Mouse (Mus musculus) adrenal gland, postnatal 10 days (tissue): ENCODE measurements at regions not wholly inside any gene's neighbourhood (a gene's known extent, or its start where the extent isn't known, plus 50 kb on each side); places are given as distances from the start of the nearest gene placed in this dataset.

ENCODE experiments used
- DNase-seq: peaks from one replicate; pipeline ENCODE4 v3.0.0; 2021; ENCODE audit warnings: mixed read lengths

- DNase-seq = peak; percentile 7
These were observed 1103.3 kb upstream of the Tenm3 start for GRCm38 (mm10) chr8:49946919-49947612.

- DNase-seq = no peak
These were observed 1088.4 kb upstream of the Tenm3 start for GRCm38 (mm10) chr8:49932124-49932523.

- no peak for DNase-seq
These were observed 1082.8 kb upstream of the Tenm3 start for GRCm38 (mm10) chr8:49926402-49927172.

- no peak for DNase-seq
These were observed 1061.3 kb upstream of the Tenm3 start for GRCm38 (mm10) chr8:49905099-49905498.

- no peak for DNase-seq
These were observed 1058.3 kb upstream of the Tenm3 start for GRCm38 (mm10) chr8:49902032-49902431.

- peak; percentile 5 for DNase-seq
These were observed 1057.8 kb upstream of the Tenm3 start for GRCm38 (mm10) chr8:49901601-49902000.
